Mouse (Mus musculus): ENCODE results near the gene Arhgap45. TPM values are rescaled to one million over a fixed set of nuclear protein-coding genes. Genes with fewer than 3 reads are reported as not detected.

Arhgap45 gene
- polyA plus RNA-seq, 1 experiment from 2014 or later, result 7.7 TPM

- 0 out of 2 replicates have a peak, but pooled peaks cover 5% of the 10 kb centered on the region for H3K9me3 ChIP-seq (ENCODE audit: control insufficient read depth, low read length)
- no peak overlapping the region for H3K4me2 ChIP-seq (replicated peaks; ENCODE audit: low read depth, low read length)
- no peak for ATAC-seq (ENCODE audit: low FRiP score, low TSS enrichment)
- H3K9ac ChIP-seq (ENCODE audit: low read depth, low read length), result no peak overlapping the region
- 86% methylated on average over 8 of the region's 8 CpGs for whole genome bisulfite sequencing
- peaks cover 46% of the 10 kb centered on the region for H3K36me3 ChIP-seq (ENCODE audit: control insufficient read depth, insufficient read depth, low read length)
- no peak overlapping the region for H3K4me3 ChIP-seq (ENCODE audit: low read length)
- 0 out of 2 replicates have a peak, but pooled peaks cover 7% of the 10 kb centered on the region for H3K4me1 ChIP-seq (ENCODE audit: control insufficient read depth, insufficient read depth, low read length)
- no peak overlapping the region for H3K27ac ChIP-seq (ENCODE audit: low read depth, low read length)
- peaks cover 15% of the 10 kb centered on the region; the same call in 1 of the 2 replicates for H3K27me3 ChIP-seq (ENCODE audit: control insufficient read depth, insufficient read depth, low read length)
Observed at GRCm38 (mm10) chr10:79974668-79975067, 41.8 kb upstream of the Arhgap45 start.

GRCm38 (mm10) chr10:79976071-79976721 is 40.3 kb upstream of the Arhgap45 start:
- Histone ChIP-seq H3K27me3 (ENCODE audit: control insufficient read depth, insufficient read depth, low read length) (peaks cover 8% of the 10 kb centered on the region; the same call in 1 of the 2 replicates), H3K36me3 (ENCODE audit: control insufficient read depth, insufficient read depth, low read length) (peaks cover 50% of the 10 kb centered on the region), H3K4me2 (replicated peaks; ENCODE audit: low read depth, low read length) (no peak overlapping the region), H3K9me3 (ENCODE audit: control insufficient read depth, low read length) (0 out of 2 replicates have a peak, but pooled peaks cover 5% of the 10 kb centered on the region), H3K27ac (ENCODE audit: low read depth, low read length) (no peak overlapping the region), H3K4me1 (ENCODE audit: control insufficient read depth, insufficient read depth, low read length) (0 out of 2 replicates have a peak, but pooled peaks cover 2% of the 10 kb centered on the region), H3K9ac (ENCODE audit: low read depth, low read length) (no peak overlapping the region), H3K4me3 (ENCODE audit: low read length) (no peak overlapping the region)
- WGBS, result 84% methylated on average over 28 of the region's 28 CpGs
- ATAC-seq (ENCODE audit: low FRiP score, low TSS enrichment), result no peak

- Histone ChIP-seq H3K36me3 (ENCODE audit: control insufficient read depth, insufficient read depth, low read length) (peaks cover 53% of the 10 kb centered on the region), H3K9ac (ENCODE audit: low read depth, low read length) (no peak overlapping the region), H3K9me3 (ENCODE audit: control insufficient read depth, low read length) (0 out of 2 replicates have a peak, but pooled peaks cover 5% of the 10 kb centered on the region), H3K4me1 (ENCODE audit: control insufficient read depth, insufficient read depth, low read length) (0 out of 2 replicates have a peak, but pooled peaks cover 2% of the 10 kb centered on the region), H3K4me3 (ENCODE audit: low read length) (no peak overlapping the region), H3K27ac (ENCODE audit: low read depth, low read length) (no peak overlapping the region), H3K4me2 (replicated peaks; ENCODE audit: low read depth, low read length) (no peak overlapping the region), H3K27me3 (ENCODE audit: control insufficient read depth, insufficient read depth, low read length) (peaks cover 3% of the 10 kb centered on the region; the same call in 1 of the 2 replicates)
- ATAC-seq (ENCODE audit: low FRiP score, low TSS enrichment), result no peak
- WGBS, result 77% methylated on average over 33 of the region's 36 CpGs
Observed at GRCm38 (mm10) chr10:79976722-79977107, 39.7 kb upstream of the Arhgap45 start.

GRCm38 (mm10) chr10:79977324-79977723 is 39.1 kb upstream of the Arhgap45 start:
- peaks cover 53% of the 10 kb centered on the region for H3K36me3 ChIP-seq (ENCODE audit: control insufficient read depth, insufficient read depth, low read length)
- no peak for ATAC-seq (ENCODE audit: low FRiP score, low TSS enrichment)
- 0 out of 2 replicates have a peak, but pooled peaks cover 5% of the 10 kb centered on the region for H3K9me3 ChIP-seq (ENCODE audit: control insufficient read depth, low read length)
- no peak overlapping the region for H3K4me3 ChIP-seq (ENCODE audit: low read length)
- no peak overlapping the region for H3K9ac ChIP-seq (ENCODE audit: low read depth, low read length)
- H3K4me2 ChIP-seq (replicated peaks; ENCODE audit: low read depth, low read length), result no peak overlapping the region
- no peak overlapping the region for H3K27ac ChIP-seq (ENCODE audit: low read depth, low read length)
- H3K27me3 ChIP-seq (ENCODE audit: control insufficient read depth, insufficient read depth, low read length), result no peaks in the 10 kb centered on the region
- WGBS, result 83% methylated on average over 28 of the region's 28 CpGs
- peaks cover 3% of the 10 kb centered on the region for H3K4me1 ChIP-seq (ENCODE audit: control insufficient read depth, insufficient read depth, low read length)

- 97% methylated on average over 21 of the region's 21 CpGs for WGBS
- Histone ChIP-seq H3K27me3 (ENCODE audit: control insufficient read depth, insufficient read depth, low read length) (no peaks in the 10 kb centered on the region), H3K4me3 (ENCODE audit: low read length) (no peak overlapping the region), H3K4me1 (ENCODE audit: control insufficient read depth, insufficient read depth, low read length) (peaks cover 8% of the 10 kb centered on the region), H3K9ac (ENCODE audit: low read depth, low read length) (no peak overlapping the region), H3K9me3 (ENCODE audit: control insufficient read depth, low read length) (0 out of 2 replicates have a peak, but pooled peaks cover 5% of the 10 kb centered on the region), H3K4me2 (replicated peaks; ENCODE audit: low read depth, low read length) (no peak overlapping the region), H3K36me3 (ENCODE audit: control insufficient read depth, insufficient read depth, low read length) (peaks cover 53% of the 10 kb centered on the region), H3K27ac (ENCODE audit: low read depth, low read length) (no peak overlapping the region)
- no peak for ATAC-seq (ENCODE audit: low FRiP score, low TSS enrichment)
Observed at GRCm38 (mm10) chr10:79978061-79978460, 38.4 kb upstream of the Arhgap45 start.

- H3K9ac ChIP-seq (ENCODE audit: low read depth, low read length), result no peak overlapping the region
- peaks cover 53% of the 10 kb centered on the region for H3K36me3 ChIP-seq (ENCODE audit: control insufficient read depth, insufficient read depth, low read length)
Observed at GRCm38 (mm10) chr10:79979401-79980155, 36.9 kb upstream of the Arhgap45 start.

GRCm38 (mm10) chr10:79983205-79983604 is 33.2 kb upstream of the Arhgap45 start:
- peaks cover 29% of the 10 kb centered on the region for H3K4me1 ChIP-seq (ENCODE audit: control insufficient read depth, insufficient read depth, low read length)
- H3K4me2 ChIP-seq (replicated peaks; ENCODE audit: low read depth, low read length), result peak overlapping the region; percentile 88
- H3K27ac ChIP-seq (ENCODE audit: low read depth, low read length), result no peak overlapping the region
- peak overlapping the region; percentile 62 for H3K4me3 ChIP-seq (ENCODE audit: low read length)
- H3K36me3 ChIP-seq (ENCODE audit: control insufficient read depth, insufficient read depth, low read length), result peaks cover 21% of the 10 kb centered on the region
- H3K27me3 ChIP-seq (ENCODE audit: control insufficient read depth, insufficient read depth, low read length), result no peaks in the 10 kb centered on the region
- ATAC-seq (ENCODE audit: low FRiP score, low TSS enrichment), result no peak
- peak overlapping the region; percentile 89; the same call in 1 of the 2 replicates for H3K9ac ChIP-seq (ENCODE audit: low read depth, low read length)
- 79% methylated on average over 5 of the region's 5 CpGs for WGBS
- no peaks in the 10 kb centered on the region for H3K9me3 ChIP-seq (ENCODE audit: control insufficient read depth, low read length)

More at GRCm38 (mm10) chr10:79979401-79980155, 36.9 kb upstream of the Arhgap45 start:
- Histone ChIP-seq H3K4me1 (ENCODE audit: control insufficient read depth, insufficient read depth, low read length) (peaks cover 14% of the 10 kb centered on the region), H3K27me3 (ENCODE audit: control insufficient read depth, insufficient read depth, low read length) (no peaks in the 10 kb centered on the region), H3K27ac (ENCODE audit: low read depth, low read length) (no peak overlapping the region), H3K4me3 (ENCODE audit: low read length) (no peak overlapping the region), H3K9me3 (ENCODE audit: control insufficient read depth, low read length) (0 out of 2 replicates have a peak, but pooled peaks cover 5% of the 10 kb centered on the region), H3K4me2 (replicated peaks; ENCODE audit: low read depth, low read length) (no peak overlapping the region)
- ATAC-seq (ENCODE audit: low FRiP score, low TSS enrichment), result no peak
- 93% methylated on average over 22 of the region's 22 CpGs for WGBS

GRCm38 (mm10) chr10:79983670-79984069 is 32.8 kb upstream of the Arhgap45 start:
- H3K9ac ChIP-seq (ENCODE audit: low read depth, low read length), result peak overlapping the region; percentile 89
- H3K9me3 ChIP-seq (ENCODE audit: control insufficient read depth, low read length), result no peaks in the 10 kb centered on the region
- peak overlapping the region; percentile 91 for H3K27ac ChIP-seq (ENCODE audit: low read depth, low read length)
- peaks cover 29% of the 10 kb centered on the region for H3K4me1 ChIP-seq (ENCODE audit: control insufficient read depth, insufficient read depth, low read length)
- 1% methylated on average over 21 of the region's 21 CpGs for WGBS
- H3K27me3 ChIP-seq (ENCODE audit: control insufficient read depth, insufficient read depth, low read length), result no peaks in the 10 kb centered on the region
- H3K4me2 ChIP-seq (replicated peaks; ENCODE audit: low read depth, low read length), result peak overlapping the region; percentile 88
- peaks cover 16% of the 10 kb centered on the region for H3K36me3 ChIP-seq (ENCODE audit: control insufficient read depth, insufficient read depth, low read length)
- peak overlapping the region; percentile 62 for H3K4me3 ChIP-seq (ENCODE audit: low read length)
- ATAC-seq (ENCODE audit: low FRiP score, low TSS enrichment), result 0 out of 2 replicates have a peak, but pooled peaks have one; percentile 1

Measured in kidney, embryonic 14.5 days (tissue).